Mouse (Mus musculus): Measurements from ENCODE around the gene Stat6.

- TF ChIP-seq EP300 (IDR thresholded peaks at IDR 0.05; ENCODE audit: low read depth) (no peak), CTCF (IDR thresholded peaks at IDR 0.05; ENCODE audit: low read depth) (no peak)
These were observed 27.8 kb upstream of the Stat6 start for GRCm38 (mm10) chr10:127615034-127615374.

Data from liver, postnatal 0 days (tissue).